Mouse (Mus musculus): Measurements from ENCODE around the gene Agap3.

DNA sequence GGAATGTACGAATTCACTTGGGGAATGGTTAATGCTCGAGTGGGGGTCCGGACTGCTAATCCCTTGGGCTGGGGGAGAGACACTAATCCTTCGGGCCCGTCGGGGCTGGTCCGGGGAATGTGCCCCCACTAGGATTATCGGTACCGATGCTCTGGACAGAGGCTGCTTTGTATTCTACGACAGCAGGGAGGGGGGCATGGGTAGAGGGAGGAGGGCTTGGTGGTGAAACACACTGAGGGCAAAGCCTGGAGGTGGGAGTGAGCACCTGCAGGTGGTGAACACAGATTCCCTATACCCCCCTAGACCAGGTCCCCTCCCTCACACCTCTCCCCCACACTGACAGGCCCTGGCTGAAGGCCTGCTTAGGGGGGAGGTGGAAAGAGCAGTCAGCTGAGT is 25.9 kb upstream of the Agap3 start:
- TF ChIP-seq CTCF (IDR thresholded peaks at IDR 0.05; ENCODE audit: extremely low read depth, insufficient read depth, insufficient read length, insufficient replicate concordance) (no peak), POLR2A (IDR thresholded peaks at IDR 0.05; ENCODE audit: low read depth, low read length) (no peak)
